Mouse (Mus musculus): ENCODE data around the gene Gm48551. TPM values are rescaled to one million over a fixed set of nuclear protein-coding genes. Genes with fewer than 3 reads are reported as not detected.

The Gm48551 gene
- polyA plus RNA-seq, 1 experiment from 2014 or later, result 3.0 TPM

DNA sequence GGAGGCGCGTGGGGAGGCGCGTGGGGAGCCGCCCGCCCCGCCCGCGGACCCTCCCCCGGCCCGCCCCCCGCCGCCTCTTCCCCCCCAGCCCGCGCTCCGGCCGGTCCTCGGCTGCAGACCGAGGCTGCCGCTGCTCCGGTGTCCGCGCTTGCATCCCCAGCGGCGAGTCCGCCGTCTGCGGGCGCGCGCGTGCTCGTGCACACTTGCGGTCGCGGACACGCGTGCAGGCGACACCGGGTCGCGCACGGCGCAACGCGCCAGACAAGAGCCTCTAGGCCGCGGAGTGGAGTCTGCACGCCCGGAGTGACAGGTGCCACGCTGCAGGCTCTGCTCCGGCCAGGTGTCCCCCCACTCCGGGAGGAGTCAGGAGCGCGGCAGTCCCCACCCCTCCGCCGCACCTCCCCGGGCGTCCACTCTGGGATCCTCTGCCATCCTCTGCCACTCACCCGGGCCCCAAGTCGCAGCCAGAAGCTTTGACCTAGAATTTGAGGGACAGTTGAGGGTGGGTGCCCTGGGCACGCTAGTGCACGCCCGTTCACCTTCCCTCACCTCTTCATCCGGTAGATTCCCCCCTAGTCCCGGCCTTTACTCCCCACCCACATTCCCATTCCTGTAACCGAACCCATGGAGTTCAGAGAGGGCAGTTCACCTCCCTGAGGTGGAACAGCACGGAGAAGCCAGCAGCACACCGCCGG is 46.7 kb downstream of the Gm48551 start:
- WGBS, result 2% methylated on average over 43 of the region's 70 CpGs
- H3K4me1 ChIP-seq (replicated peaks; ENCODE audit: control insufficient read depth, insufficient read depth, low read length), result peaks cover 17% of the 10 kb centered on the region

DNA sequence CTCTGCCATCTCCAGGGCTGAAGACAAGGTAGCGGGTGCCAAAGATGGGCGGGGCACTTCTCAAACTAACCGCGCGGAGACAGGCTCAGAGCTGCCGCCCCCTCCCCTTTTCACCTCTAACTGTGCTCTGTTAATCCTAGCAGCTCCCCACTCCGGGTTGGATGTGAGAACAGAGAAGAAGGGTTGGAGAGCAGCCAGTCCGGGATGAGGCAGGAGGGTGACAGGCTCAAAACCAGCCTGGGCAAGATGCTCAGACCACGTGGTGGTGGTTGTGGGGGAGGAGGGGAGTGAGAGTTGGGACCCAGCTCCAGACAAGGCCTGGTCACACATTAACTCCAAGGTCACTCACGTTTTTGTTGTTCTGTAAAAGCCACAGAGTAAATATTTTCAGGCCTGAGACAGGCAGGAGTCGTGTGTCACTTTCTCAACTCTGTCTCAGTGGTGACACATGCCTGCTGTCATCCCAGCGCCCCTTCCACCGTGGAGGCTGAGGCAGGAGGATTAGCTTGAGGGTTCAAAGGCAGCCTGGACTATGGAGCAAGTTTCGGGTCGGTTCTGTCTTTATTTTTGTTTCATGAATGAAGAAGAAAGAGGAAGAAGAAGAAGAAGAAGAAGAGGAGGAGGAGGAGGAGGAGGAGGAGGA is 47.4 kb downstream of the Gm48551 start:
- Histone ChIP-seq H3K4me2 (ENCODE audit: low read depth, low read length, severe bottlenecking) (peak overlapping the region; percentile 92), H3K9me3 (ENCODE audit: control insufficient read depth, low read length) (no peaks in the 10 kb centered on the region), H3K27ac (ENCODE audit: low read depth, low read length) (no peak overlapping the region), H3K36me3 (ENCODE audit: control insufficient read depth, insufficient read depth, low read length) (no peaks in the 10 kb centered on the region), H3K27me3 (ENCODE audit: control insufficient read depth, insufficient read depth, low read length) (peaks cover 23% of the 10 kb centered on the region), H3K9ac (ENCODE audit: low read length) (no peak overlapping the region), H3K4me3 (ENCODE audit: low read depth, low read length) (peak overlapping the region; percentile 87), H3K4me1 (replicated peaks; ENCODE audit: control insufficient read depth, insufficient read depth, low read length) (peaks cover 12% of the 10 kb centered on the region)
- WGBS, result 18% methylated on average over 15 of the region's 15 CpGs
- ATAC-seq (replicated peaks; ENCODE audit: low FRiP score), result no peak
- peak; percentile 69 for DNase-seq (ENCODE audit: low spot score)

More for the DNA sequence above, 46.7 kb downstream of the Gm48551 start:
- peaks cover 30% of the 10 kb centered on the region for H3K27me3 ChIP-seq (ENCODE audit: control insufficient read depth, insufficient read depth, low read length)
- H3K4me2 ChIP-seq (ENCODE audit: low read depth, low read length, severe bottlenecking), result peak overlapping the region; percentile 92
- DNase-seq (ENCODE audit: low spot score) (peak; percentile 76), ATAC-seq (replicated peaks; ENCODE audit: low FRiP score) (0 out of 2 replicates have a peak, but pooled peaks have one; percentile 7)
- no peaks in the 10 kb centered on the region for H3K36me3 ChIP-seq (ENCODE audit: control insufficient read depth, insufficient read depth, low read length)
- peak overlapping the region; percentile 83 for H3K9ac ChIP-seq (ENCODE audit: low read length)
- no peaks in the 10 kb centered on the region for H3K9me3 ChIP-seq (ENCODE audit: control insufficient read depth, low read length)
- H3K27ac ChIP-seq (ENCODE audit: low read depth, low read length), result peak overlapping the region; percentile 75
- peak overlapping the region; percentile 87 for H3K4me3 ChIP-seq (ENCODE audit: low read depth, low read length)

DNA sequence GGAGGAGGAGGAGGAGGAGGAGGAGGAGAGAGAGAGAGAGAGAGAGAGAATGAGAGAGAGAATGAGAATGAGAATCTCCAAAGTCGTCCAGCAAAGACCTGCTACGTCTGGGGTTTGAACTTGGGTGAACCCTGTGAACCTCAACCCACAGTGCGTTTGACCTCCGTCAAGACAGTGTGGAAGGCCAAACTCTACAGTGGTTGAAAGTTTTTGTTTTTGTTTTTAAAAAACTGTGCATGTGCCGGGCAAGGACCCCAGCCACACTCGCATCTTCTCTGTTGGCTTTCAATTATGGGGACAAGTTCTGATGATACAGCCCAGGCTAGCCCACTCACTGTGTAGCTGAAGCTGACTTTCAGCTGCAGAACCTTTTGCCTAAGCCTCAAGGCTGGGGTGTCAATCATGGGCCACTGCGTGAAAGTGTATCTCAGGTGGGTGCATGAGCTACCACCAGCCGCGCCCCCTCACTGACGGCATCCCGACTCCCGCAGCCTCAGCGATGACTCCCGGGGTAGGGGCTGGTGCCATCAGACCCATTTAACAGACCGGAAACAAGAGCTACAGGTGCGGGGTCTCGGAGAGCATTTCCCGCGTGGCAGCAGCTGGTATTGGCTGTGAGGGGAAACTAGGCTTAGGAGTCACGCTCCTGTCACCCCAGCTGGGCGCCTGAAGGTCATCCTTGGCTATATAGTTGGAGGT is 48.1 kb downstream of the Gm48551 start:
- DNase-seq (ENCODE audit: low spot score), result peak; percentile 51
- Histone ChIP-seq H3K4me1 (replicated peaks; ENCODE audit: control insufficient read depth, insufficient read depth, low read length) (peaks cover 9% of the 10 kb centered on the region), H3K9me3 (ENCODE audit: control insufficient read depth, low read length) (no peaks in the 10 kb centered on the region), H3K36me3 (ENCODE audit: control insufficient read depth, insufficient read depth, low read length) (no peaks in the 10 kb centered on the region), H3K27ac (ENCODE audit: low read depth, low read length) (no peak overlapping the region), H3K4me3 (ENCODE audit: low read depth, low read length) (peak overlapping the region; percentile 6; the same call in 1 of the 2 replicates), H3K4me2 (ENCODE audit: low read depth, low read length, severe bottlenecking) (peak overlapping the region; percentile 15; the same call in 1 of the 2 replicates), H3K9ac (ENCODE audit: low read length) (no peak overlapping the region), H3K27me3 (ENCODE audit: control insufficient read depth, insufficient read depth, low read length) (peaks cover 16% of the 10 kb centered on the region)
- 64% methylated on average over 21 of the region's 21 CpGs for WGBS
- no peak for ATAC-seq (replicated peaks; ENCODE audit: low FRiP score)

DNA sequence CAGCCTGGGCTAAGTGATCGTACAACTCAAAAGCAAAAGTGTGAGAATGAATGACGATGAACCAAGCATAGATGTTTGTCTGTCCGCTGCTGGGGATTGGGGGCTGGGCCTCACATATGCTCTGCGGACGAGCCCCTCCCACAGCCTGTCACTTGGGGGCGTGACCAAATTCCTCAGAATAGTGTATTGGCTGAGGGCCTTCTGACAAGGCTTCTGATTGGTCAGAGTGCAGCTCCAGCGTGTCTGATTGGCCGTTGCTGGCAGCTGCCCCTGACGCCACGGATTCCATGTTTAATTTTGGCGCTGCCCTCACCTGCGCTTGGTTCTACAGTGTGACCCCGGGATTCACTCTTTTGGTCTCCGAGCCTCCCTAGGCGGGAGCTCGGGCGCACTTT is 48.6 kb downstream of the Gm48551 start:
- Histone ChIP-seq H3K27ac (ENCODE audit: low read depth, low read length) (no peak overlapping the region), H3K4me1 (replicated peaks; ENCODE audit: control insufficient read depth, insufficient read depth, low read length) (peaks cover 8% of the 10 kb centered on the region), H3K9ac (ENCODE audit: low read length) (no peak overlapping the region), H3K4me3 (ENCODE audit: low read depth, low read length) (peak overlapping the region; percentile 10; the same call in 1 of the 2 replicates), H3K9me3 (ENCODE audit: control insufficient read depth, low read length) (no peaks in the 10 kb centered on the region), H3K4me2 (ENCODE audit: low read depth, low read length, severe bottlenecking) (peak overlapping the region; percentile 45), H3K36me3 (ENCODE audit: control insufficient read depth, insufficient read depth, low read length) (no peaks in the 10 kb centered on the region), H3K27me3 (ENCODE audit: control insufficient read depth, insufficient read depth, low read length) (peaks cover 11% of the 10 kb centered on the region)
- WGBS, result 4% methylated on average over 17 of the region's 17 CpGs
- peak; percentile 88 for ATAC-seq (replicated peaks; ENCODE audit: low FRiP score)
- DNase-seq (ENCODE audit: low spot score), result peak; percentile 90

DNA sequence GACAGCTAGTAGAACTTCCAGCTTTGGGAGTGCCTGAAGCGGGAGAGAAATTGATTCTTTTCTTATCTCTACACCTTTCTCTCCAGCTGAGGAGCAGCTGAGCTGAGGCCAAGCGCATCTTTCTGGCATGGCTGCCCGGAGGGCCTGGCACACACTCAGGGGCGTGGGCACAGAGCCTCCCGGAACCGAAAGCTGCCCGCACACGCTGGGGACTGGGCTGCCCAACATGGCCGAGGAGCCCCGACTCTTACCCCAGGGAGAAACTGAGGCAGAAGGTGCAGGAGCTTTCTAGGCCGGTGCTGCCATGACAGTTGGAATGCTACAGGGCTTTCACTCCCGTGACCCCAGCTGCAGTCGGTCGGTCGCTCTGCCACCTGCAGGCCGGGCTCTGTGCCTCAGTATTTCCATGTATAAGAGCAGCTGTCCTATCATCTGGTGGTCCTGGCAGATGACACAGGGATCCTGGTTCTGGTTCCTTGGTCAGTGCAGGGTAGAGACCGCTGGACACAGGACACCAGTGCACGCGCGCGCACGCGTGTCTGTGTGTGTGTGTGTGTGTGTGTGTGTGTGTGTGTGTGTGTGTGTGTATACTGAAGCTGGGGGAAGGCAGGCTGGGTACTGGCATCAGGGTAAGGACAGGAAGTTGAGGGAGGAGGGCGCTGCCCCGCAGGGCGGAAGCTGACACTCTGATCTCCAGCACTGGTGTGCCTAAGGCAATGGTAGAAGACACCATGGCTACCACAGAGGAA is 49.4 kb downstream of the Gm48551 start:
- Histone ChIP-seq H3K4me1 (replicated peaks; ENCODE audit: control insufficient read depth, insufficient read depth, low read length) (peaks cover 8% of the 10 kb centered on the region), H3K27ac (ENCODE audit: low read depth, low read length) (no peak overlapping the region), H3K36me3 (ENCODE audit: control insufficient read depth, insufficient read depth, low read length) (no peaks in the 10 kb centered on the region), H3K9ac (ENCODE audit: low read length) (no peak overlapping the region), H3K27me3 (ENCODE audit: control insufficient read depth, insufficient read depth, low read length) (peaks cover 4% of the 10 kb centered on the region; the same call in 1 of the 2 replicates), H3K4me2 (ENCODE audit: low read depth, low read length, severe bottlenecking) (peak overlapping the region; percentile 45; the same call in 1 of the 2 replicates), H3K4me3 (ENCODE audit: low read depth, low read length) (no peak overlapping the region), H3K9me3 (ENCODE audit: control insufficient read depth, low read length) (no peaks in the 10 kb centered on the region)
- ATAC-seq (replicated peaks; ENCODE audit: low FRiP score) (no peak), DNase-seq (ENCODE audit: low spot score) (peak; percentile 61)
- WGBS, result 78% methylated on average over 26 of the region's 26 CpGs

DNA sequence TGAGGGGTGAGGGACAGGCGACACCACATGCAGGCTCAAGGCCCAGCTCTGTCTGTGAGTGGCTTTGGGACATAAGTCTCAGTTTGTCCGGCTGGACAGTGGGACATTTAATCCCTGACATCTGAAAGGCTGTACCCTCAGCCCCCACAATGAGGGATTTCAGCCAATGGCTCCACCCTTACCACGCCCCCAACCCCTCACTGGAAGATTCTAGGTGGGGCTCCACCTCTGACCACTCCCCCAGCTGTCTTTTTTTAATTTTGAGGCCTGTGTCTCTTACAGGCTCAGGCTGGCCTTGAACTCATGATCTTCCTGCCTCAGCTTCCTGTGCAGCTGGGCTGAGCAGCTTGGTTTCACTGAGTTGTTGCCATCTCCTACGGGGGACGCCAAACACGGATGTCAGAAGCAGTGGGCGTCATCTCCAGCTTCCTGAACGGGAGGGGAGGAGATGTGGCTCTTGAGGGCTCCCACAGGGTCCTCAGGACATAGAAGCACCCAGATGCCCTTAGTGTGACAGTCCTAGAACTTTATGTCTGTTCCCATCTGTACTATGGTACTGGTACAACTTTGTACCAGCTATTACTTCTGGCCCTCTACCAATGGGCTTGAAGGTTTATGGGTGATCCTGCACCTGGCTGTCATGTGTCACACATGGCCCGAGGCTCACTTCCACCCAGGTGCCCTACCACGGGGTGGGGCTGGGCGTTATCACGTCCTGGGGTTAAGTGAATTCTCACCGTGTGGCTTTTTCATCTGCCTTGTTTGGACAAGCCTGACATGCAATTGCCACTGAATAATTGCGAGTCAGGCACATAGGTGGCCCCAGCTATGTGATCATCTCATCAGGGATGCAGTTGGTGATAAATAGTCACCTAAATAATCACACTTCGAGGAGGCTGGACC is 50.3 kb downstream of the Gm48551 start:
- H3K9ac ChIP-seq (ENCODE audit: low read length), result no peak overlapping the region
- peak; percentile 49 for DNase-seq (ENCODE audit: low spot score)
- peaks cover 4% of the 10 kb centered on the region; the same call in 1 of the 2 replicates for H3K27me3 ChIP-seq (ENCODE audit: control insufficient read depth, insufficient read depth, low read length)

DNA sequence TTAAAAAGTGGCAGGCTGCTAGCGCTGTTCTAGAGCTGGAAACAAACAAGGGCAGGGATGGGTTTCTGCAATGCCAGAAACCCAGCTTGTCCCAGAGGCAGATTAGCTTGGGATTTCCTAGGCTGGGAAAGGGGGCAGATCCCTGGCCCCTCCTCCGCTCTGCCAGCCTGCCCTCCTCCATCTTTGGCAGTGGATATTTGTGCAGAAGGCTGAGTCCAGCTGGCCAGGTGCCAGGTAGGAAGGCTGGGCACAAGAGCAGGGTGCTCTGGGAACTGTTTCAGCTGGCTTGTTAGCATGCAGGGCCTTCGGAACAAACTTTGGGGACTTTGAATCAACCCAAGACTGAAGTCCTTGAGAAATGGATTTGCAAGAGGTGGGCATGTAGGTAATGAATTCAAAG is 51.2 kb downstream of the Gm48551 start:
- Histone ChIP-seq H3K4me1 (replicated peaks; ENCODE audit: control insufficient read depth, insufficient read depth, low read length) (peaks cover 4% of the 10 kb centered on the region), H3K27ac (ENCODE audit: low read depth, low read length) (no peak overlapping the region), H3K36me3 (ENCODE audit: control insufficient read depth, insufficient read depth, low read length) (no peaks in the 10 kb centered on the region), H3K4me2 (ENCODE audit: low read depth, low read length, severe bottlenecking) (no peak overlapping the region), H3K4me3 (ENCODE audit: low read depth, low read length) (no peak overlapping the region), H3K9ac (ENCODE audit: low read length) (no peak overlapping the region), H3K9me3 (ENCODE audit: control insufficient read depth, low read length) (no peaks in the 10 kb centered on the region), H3K27me3 (ENCODE audit: control insufficient read depth, insufficient read depth, low read length) (peaks cover 4% of the 10 kb centered on the region; the same call in 1 of the 2 replicates)
- no peak for DNase-seq (ENCODE audit: low spot score)
- 80% methylated on average over 3 of the region's 3 CpGs for WGBS
- no peak for ATAC-seq (replicated peaks; ENCODE audit: low FRiP score)

More for the DNA sequence above, 50.3 kb downstream of the Gm48551 start:
- no peak for ATAC-seq (replicated peaks; ENCODE audit: low FRiP score)
- no peaks in the 10 kb centered on the region for H3K36me3 ChIP-seq (ENCODE audit: control insufficient read depth, insufficient read depth, low read length)
- H3K4me2 ChIP-seq (ENCODE audit: low read depth, low read length, severe bottlenecking), result no peak overlapping the region
- H3K9me3 ChIP-seq (ENCODE audit: control insufficient read depth, low read length), result no peaks in the 10 kb centered on the region
- peaks cover 7% of the 10 kb centered on the region for H3K4me1 ChIP-seq (replicated peaks; ENCODE audit: control insufficient read depth, insufficient read depth, low read length)
- H3K27ac ChIP-seq (ENCODE audit: low read depth, low read length), result no peak overlapping the region
- 69% methylated on average over 15 of the region's 15 CpGs for WGBS
- H3K4me3 ChIP-seq (ENCODE audit: low read depth, low read length), result no peak overlapping the region
